8 mouse cellular contexts compared by ENCODE assay signal in the genomic region with DNA sequence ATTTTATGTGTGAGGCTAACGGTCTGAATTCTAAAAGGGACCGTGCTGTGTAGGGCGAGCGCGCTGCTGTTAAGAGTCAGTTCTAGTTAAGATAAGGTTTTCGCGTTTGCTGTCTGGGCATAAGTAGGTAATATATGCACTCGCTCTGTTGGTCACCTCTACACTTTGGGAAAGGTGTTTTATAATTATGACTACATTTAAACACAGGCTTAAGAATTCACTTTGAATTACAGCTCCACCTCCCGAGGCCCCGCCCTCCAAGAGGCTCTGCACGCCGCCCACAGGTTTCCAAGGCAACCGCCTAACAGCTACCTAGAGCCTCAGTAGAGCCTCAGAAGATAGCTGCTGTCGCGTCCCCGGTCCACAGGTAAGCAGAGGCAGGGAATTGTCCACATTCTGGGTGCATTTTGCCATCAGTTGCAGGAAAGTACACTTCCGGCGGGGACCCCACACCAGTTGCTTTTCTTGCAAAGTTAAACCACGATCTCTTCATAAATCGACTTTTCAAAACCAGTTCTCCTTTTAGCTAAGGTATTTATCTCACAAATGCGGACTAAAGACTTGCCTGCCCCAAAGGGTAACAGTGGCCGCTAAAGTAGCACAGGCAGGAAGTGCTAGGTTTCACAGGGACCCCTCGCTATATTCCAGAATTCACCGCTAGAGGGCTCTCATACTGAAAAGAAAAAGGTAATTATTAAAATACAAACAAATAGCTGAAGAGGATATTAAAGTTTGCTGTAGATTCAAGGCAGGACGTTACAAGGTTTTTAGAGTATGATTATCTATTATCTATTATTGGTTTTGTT. TPM values are rescaled to one million over a fixed set of nuclear protein-coding genes. Genes with fewer than 3 reads are reported as not detected.
A peak's percentile ranks its signal among the peaks of the same experiment; 100 is the strongest.
DNase-seq lines count a peak whose midpoint lies in the region; ATAC-seq and TF ChIP-seq lines count a peak whose summit lies in the region.

TSS of gene Ak9 (plus strand) at position 342 of the 806 bp plus-strand sequence.

- peak within 1 kb of the TSS; percentile 89 for H3K4me2 ChIP-seq in hindbrain, postnatal 0 days (ENCODE audit: low read depth, low read length)

- no peaks in the 10 kb centered on the region for H3K4me1 ChIP-seq in hindbrain, postnatal 0 days (ENCODE audit: insufficient read depth, low read length)

- intact Hi-C loops in gastrocnemius, adult 2 months (cut with DNase I) = loop anchor here (10.0 kb wide), 3 partner anchors 201 to 419 kb away; partner anchors contain the start of genes Cdc40 and Wasf1

- peak; percentile 76 for TF ChIP-seq CTCF in gastrocnemius, adult 2 months (IDR thresholded peaks at IDR 0.05)
- peak; percentile 76 for TF ChIP-seq CTCF in hindbrain, postnatal 0 days (IDR thresholded peaks at IDR 0.05; ENCODE audit: low read depth)

- peak within 1 kb of the TSS; percentile 98 for H3K4me3 ChIP-seq in gastrocnemius, adult 2 months
- H3K4me3 ChIP-seq in hindbrain, postnatal 0 days (ENCODE audit: low read length) = peak within 1 kb of the TSS; percentile 83

- H3K9ac ChIP-seq in hindbrain, postnatal 0 days (replicated peaks; ENCODE audit: low read length) = peak within 1 kb of the TSS; percentile 88

- WGBS in hindbrain, postnatal 0 days = under 1% methylated on average over 25 of the region's 25 CpGs

- ATAC-seq in common myeloid progenitor, adult 5-6 weeks (replicated peaks; ENCODE audit: low read depth, poor library complexity, severe bottlenecking) = peak; percentile 87
- ATAC-seq in hindbrain, postnatal 0 days = peak; percentile 75

- no peaks in the 10 kb centered on the region for H3K9me3 ChIP-seq in hindbrain, postnatal 0 days (ENCODE audit: low read length)

- DNase-seq in ZHBTc4 (ENCODE audit: low read depth, low spot score) = peak; percentile 94
- peak; percentile 90 for DNase-seq in gastrocnemius, adult 2 months
- DNase-seq in hindbrain, postnatal 0 days (ENCODE audit: low spot score) = peak; percentile 89
- DNase-seq in left cerebral cortex, adult 18-20 months (ENCODE audit: low spot score in 2 of 2) = peak; percentile 85 to 88
- peak; percentile 86 to 87 for DNase-seq in lung, postnatal 4 days
- DNase-seq in retina, postnatal 1 day = peak; percentile 87
- peak; percentile 93 for DNase-seq in thymus, postnatal 4 days

- no peaks in the 10 kb centered on the region for H3K36me3 ChIP-seq in hindbrain, postnatal 0 days (ENCODE audit: insufficient read depth, low read length)

- H3K27me3 ChIP-seq in hindbrain, postnatal 0 days (ENCODE audit: insufficient read depth, low read length) = no peaks in the 10 kb centered on the region

- peak within 1 kb of the TSS; percentile 90 for H3K27ac ChIP-seq in gastrocnemius, adult 2 months
- peak within 1 kb of the TSS; percentile 92 for H3K27ac ChIP-seq in hindbrain, postnatal 0 days

RNA-seq across cellular contexts. Expression of gene Ak9, which starts in this region (rescaled TPM):
- total RNA-seq in common myeloid progenitor, adult 5-6 weeks (2017) = not detected in 2 replicates
- total RNA-seq in gastrocnemius, adult 2 months (2021) = not detected
- 0.18 and 0.21 TPM in 2 replicates for total RNA-seq in hindbrain, postnatal 0 days (2014; rRNA removed)
- polyA plus RNA-seq in hindbrain, postnatal 0 days (2015; fragmentation: Nextera tagmentation; extraction: Ambion mirVana) = 0.25 and 0.39 TPM in 2 replicates
- under 1 TPM in 1 of 2 experiments, not detected in 1; 0.07 TPM for total RNA-seq in left cerebral cortex, adult 18-20 months (2021)

Comparison
In these comparisons a context has a peak if more than half of its experiments do, and no peak if none do; other contexts are left out.
1. Peak in every context shown above with its lines: DNase-seq, ATAC-seq, H3K4me3 ChIP-seq and H3K27ac ChIP-seq.
2. Peak in ATAC-seq in common myeloid progenitor, adult 5-6 weeks; RNA of the gene not detected or under 1 TPM.
3. Peak in DNase-seq, H3K4me3 ChIP-seq and H3K27ac ChIP-seq in gastrocnemius, adult 2 months; RNA of the gene not detected or under 1 TPM.
4. Peak in DNase-seq, ATAC-seq, H3K4me3 ChIP-seq, H3K27ac ChIP-seq, H3K9ac ChIP-seq and H3K4me2 ChIP-seq in hindbrain, postnatal 0 days; RNA of the gene not detected or under 1 TPM.
5. Peak in DNase-seq in left cerebral cortex, adult 18-20 months; RNA of the gene not detected or under 1 TPM.